Mouse (Mus musculus) ES-E14 (cell line): ENCODE results near the gene Rad23b. TPM values are rescaled to one million over a fixed set of nuclear protein-coding genes. Genes with fewer than 3 reads are reported as not detected.
"Not testable (repeated sequence)": the region's sequence is repeated elsewhere in the genome, so short reads cannot be mapped to it uniquely, and the experiment has no call there.

ENCODE experiments used
- DNase-seq: peaks from one replicate; pipeline ENCODE4 v3.0.0-alpha.2; 2013; ENCODE audit warnings: low read depth, low spot score
- H3K27ac ChIP-seq: 2 replicates; pipeline ENCODE4 v1.5.1; 2012; ENCODE audit warnings: low read depth, mild to moderate bottlenecking, low read length, moderate library complexity, mixed read lengths; ENCODE audit not compliant: poor library complexity, insufficient read depth, severe bottlenecking
- H3K36me3 ChIP-seq: 2 replicates; pipeline ENCODE4 v1.6.1; 2012; ENCODE audit warnings: mild to moderate bottlenecking, low read length, moderate library complexity, mixed read lengths; ENCODE audit not compliant: control insufficient read depth, poor library complexity, insufficient read depth, severe bottlenecking
- H3K4me1 ChIP-seq, 2 experiments: fragments of 150-350 bp in 1 of 2; sonication (generic) in 1 of 2; 2 replicates each; pipeline ENCODE4 v1.6.1; 2012; ENCODE audit warnings: low read length in 2 of 2, mild to moderate bottlenecking in 1 of 2, mixed read lengths in 1 of 2; ENCODE audit not compliant: control insufficient read depth in 2 of 2, insufficient read depth in 2 of 2, poor library complexity in 1 of 2
- H3K4me3 ChIP-seq, 2 experiments: fragments of 150-350 bp in 1 of 2; sonication (generic) in 1 of 2; 2 replicates each; pipeline ENCODE4 v1.5.1; 2012; ENCODE audit warnings: low read length in 2 of 2, low read depth in 1 of 2, mild to moderate bottlenecking in 1 of 2, mixed read lengths in 1 of 2; ENCODE audit not compliant: insufficient read depth in 1 of 2, poor library complexity in 1 of 2, severe bottlenecking in 1 of 2
- H3K9ac ChIP-seq: 2 replicates; pipeline ENCODE4 v1.6.1; 2012; ENCODE audit warnings: low read depth, mild to moderate bottlenecking, low read length, mixed read lengths; ENCODE audit not compliant: poor library complexity, insufficient read depth, severe bottlenecking
- H3K9me3 ChIP-seq: fragments of 150-350 bp; sonication (generic); 2 replicates; pipeline ENCODE4 v1.6.1; 2012; ENCODE audit warnings: low read depth, mild to moderate bottlenecking, low read length; ENCODE audit not compliant: control insufficient read depth, insufficient read depth
- CHD2 ChIP-seq: IDR thresholded peaks from 2 replicates; pipeline ENCODE4 v1.6.1; 2014; ENCODE audit warnings: mild to moderate bottlenecking, low read depth, low read length, inconsistent platforms
- HCFC1 ChIP-seq: IDR thresholded peaks from 2 replicates; pipeline ENCODE4 v1.6.1; 2012; ENCODE audit warnings: low read length, inconsistent platforms, borderline replicate concordance; ENCODE audit not compliant: insufficient read depth
- MAFK ChIP-seq: IDR thresholded peaks from 2 replicates; pipeline ENCODE4 v1.6.1; 2014; ENCODE audit warnings: mild to moderate bottlenecking, low read depth, low read length, inconsistent platforms; ENCODE audit not compliant: insufficient read depth
- ZC3H11A ChIP-seq: IDR thresholded peaks from 2 replicates; pipeline ENCODE4 v1.6.1; 2012; ENCODE audit warnings: low read depth, mild to moderate bottlenecking, inconsistent platforms, low read length, borderline replicate concordance
- ZNF384 ChIP-seq: IDR thresholded peaks from 2 replicates; pipeline ENCODE4 v1.6.1; 2012; ENCODE audit warnings: low read depth, low read length, inconsistent platforms
- in situ Hi-C, 2 experiments: fragments of 600-800 bp; cut with MboI; formaldehyde crosslinking; loops; one replicate each; pipeline ENCODE4 v1.15.1; 2025; ENCODE audit warnings: low sequenced_read_pairs in 2 of 2, inconsistent platforms in 1 of 2; ENCODE audit not compliant: unreplicated experiment in 2 of 2
- total RNA-seq: library from RNA; depleted of rRNA; stranded (reverse); fragments of 300-350 nt; gene quantifications from 2 replicates; pipeline ENCODE4 v1.2.3, GENCODE M21; 2012

The Rad23b gene
- total RNA-seq, 1 experiment: 188 TPM

- DNase-seq: no peak
- no peaks in the 10 kb centered on the region for H3K36me3 ChIP-seq
- no peak overlapping the region for H3K4me3 ChIP-seq
- no peaks in the 10 kb centered on the region for H3K9me3 ChIP-seq
- no peak overlapping the region for H3K27ac ChIP-seq
- peak; percentile 75 for TF ChIP-seq MAFK
- TF ChIP-seq ZNF384: no peak
- H3K4me1 ChIP-seq: peaks cover 2% of the 10 kb centered on the region in 2 experiments; a peak in 1 of 4 replicates
- H3K9ac ChIP-seq: no peak overlapping the region
- in situ Hi-C loops: no loop called here
Observed at GRCm38 (mm10) chr4:55325786-55326518, 23.9 kb upstream of the Rad23b start.

DNA sequence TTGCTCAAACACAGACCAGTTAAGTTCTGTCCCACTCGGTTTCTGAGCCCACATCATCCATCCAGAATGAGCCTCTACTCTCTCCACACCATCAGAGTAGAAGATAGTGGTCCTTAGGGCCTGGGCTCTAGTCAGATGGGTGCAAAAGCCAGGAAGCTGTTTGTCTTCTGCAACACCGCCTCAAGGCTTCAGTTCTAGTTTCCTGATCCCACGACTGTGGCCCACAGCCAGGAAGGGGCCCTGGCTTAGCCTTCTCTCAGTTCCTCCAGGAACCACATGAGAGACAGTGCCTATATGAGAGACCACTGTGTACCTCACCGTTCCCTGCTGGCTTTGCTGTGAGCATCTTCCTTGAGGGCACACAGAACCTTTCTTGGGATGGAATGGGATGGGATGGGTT, 22.3 kb upstream of the Rad23b start:
- in situ Hi-C loops: no loop called here

GRCm38 (mm10) chr4:55328471-55328870, 21.4 kb upstream of the Rad23b start:
- Histone ChIP-seq H3K27ac (no peak overlapping the region), H3K9ac (no peak overlapping the region), H3K9me3 (no peaks in the 10 kb centered on the region), H3K4me3 (no peak overlapping the region), H3K4me1 (peaks cover 2% of the 10 kb centered on the region in 2 experiments; a peak in 1 of 4 replicates), H3K36me3 (no peaks in the 10 kb centered on the region)
- no peak for TF ChIP-seq HCFC1
- no peak for TF ChIP-seq CHD2
- no peak for TF ChIP-seq MAFK
- no peak for TF ChIP-seq ZNF384
- no peak for TF ChIP-seq ZC3H11A
- no peak for DNase-seq
- in situ Hi-C loops: no loop called here

More for the DNA sequence above, 22.3 kb upstream of the Rad23b start:
- TF ChIP-seq CHD2 (no peak), HCFC1 (no peak), MAFK (no peak), ZC3H11A (no peak), ZNF384 (no peak)
- Histone ChIP-seq H3K9me3 (no peaks in the 10 kb centered on the region), H3K36me3 (no peaks in the 10 kb centered on the region), H3K27ac (no peak overlapping the region), H3K4me1 (peaks cover 2% of the 10 kb centered on the region in 2 experiments; a peak in 1 of 4 replicates), H3K4me3 (no peak overlapping the region), H3K9ac (no peak overlapping the region)
- no peak for DNase-seq

DNA sequence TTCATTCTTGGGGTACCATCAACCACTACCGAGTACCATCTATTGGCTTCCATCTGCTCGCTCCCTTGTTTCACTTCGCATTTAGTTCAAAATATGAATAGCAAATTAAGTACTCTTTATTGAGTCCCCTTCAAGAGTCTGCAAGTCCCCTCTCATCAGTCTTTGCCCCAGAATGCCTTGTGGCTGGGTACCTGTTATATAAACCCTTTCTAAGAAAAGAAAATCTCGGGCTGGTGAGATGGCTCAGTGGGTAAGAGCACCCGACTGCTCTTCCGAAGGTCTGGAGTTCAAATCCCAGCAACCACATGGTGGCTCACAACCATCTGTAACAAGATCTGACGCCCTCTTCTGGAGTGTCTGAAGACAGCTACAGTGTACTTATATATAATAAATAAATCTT, 20.9 kb upstream of the Rad23b start:
- in situ Hi-C loops, H3K9me3 ChIP-seq, H3K27ac ChIP-seq, H3K4me1 ChIP-seq, H3K4me3 ChIP-seq, H3K9ac ChIP-seq, H3K36me3 ChIP-seq, DNase-seq: not testable (repeated sequence)

GRCm38 (mm10) chr4:55329621-55330346, 20.1 kb upstream of the Rad23b start:
- no peak overlapping the region for H3K27ac ChIP-seq
- DNase-seq: no peak
- no peaks in the 10 kb centered on the region for H3K9me3 ChIP-seq
- H3K4me1 ChIP-seq: peaks cover 2% of the 10 kb centered on the region in 2 experiments; a peak in 1 of 4 replicates
- in situ Hi-C loops: no loop called here
- H3K36me3 ChIP-seq: no peaks in the 10 kb centered on the region
- no peak overlapping the region for H3K9ac ChIP-seq
- TF ChIP-seq HCFC1 (no peak), ZNF384 (no peak), MAFK (no peak), CHD2 (no peak)
- H3K4me3 ChIP-seq: no peak overlapping the region
